Mouse (Mus musculus): ENCODE results near the gene Dnajc15. TPM values are rescaled to one million over a fixed set of nuclear protein-coding genes. Genes with fewer than 3 reads are reported as not detected.

Dnajc15 gene
- polyA plus RNA-seq, 1 experiment: 89.3 TPM

GRCm38 (mm10) chr14:77864051-77864450 is 10.9 kb downstream of the Dnajc15 start:
- Histone ChIP-seq H3K4me3 (ENCODE audit: insufficient read depth, low read length) (no peak overlapping the region), H3K27ac (ENCODE audit: insufficient read depth, low read depth, low read length) (peak overlapping the region; percentile 78), H3K4me1 (ENCODE audit: control insufficient read depth, insufficient read depth, low read length) (peaks cover 37% of the 10 kb centered on the region)
- TF ChIP-seq POLR2A (IDR thresholded peaks at IDR 0.05; ENCODE audit: borderline replicate concordance, low read depth, low read length): no peak
- no peak for TF ChIP-seq CTCF (IDR thresholded peaks at IDR 0.05; ENCODE audit: low read depth, low read length)

GRCm38 (mm10) chr14:77860841-77861560 is 13.9 kb downstream of the Dnajc15 start:
- TF ChIP-seq CTCF (IDR thresholded peaks at IDR 0.05; ENCODE audit: low read depth, low read length) (no peak), POLR2A (IDR thresholded peaks at IDR 0.05; ENCODE audit: borderline replicate concordance, low read depth, low read length) (no peak)
- peaks cover 27% of the 10 kb centered on the region for H3K4me1 ChIP-seq (ENCODE audit: control insufficient read depth, insufficient read depth, low read length)
- H3K4me3 ChIP-seq (ENCODE audit: insufficient read depth, low read length): no peak overlapping the region
- no peak overlapping the region for H3K27ac ChIP-seq (ENCODE audit: insufficient read depth, low read depth, low read length)

GRCm38 (mm10) chr14:77859894-77860293 is 15.0 kb downstream of the Dnajc15 start:
- TF ChIP-seq CTCF (IDR thresholded peaks at IDR 0.05; ENCODE audit: low read depth, low read length) (no peak), POLR2A (IDR thresholded peaks at IDR 0.05; ENCODE audit: borderline replicate concordance, low read depth, low read length) (no peak)
- H3K27ac ChIP-seq (ENCODE audit: insufficient read depth, low read depth, low read length): no peak overlapping the region
- no peak overlapping the region for H3K4me3 ChIP-seq (ENCODE audit: insufficient read depth, low read length)
- H3K4me1 ChIP-seq (ENCODE audit: control insufficient read depth, insufficient read depth, low read length): peaks cover 24% of the 10 kb centered on the region

GRCm38 (mm10) chr14:77853951-77854350 is 21.0 kb downstream of the Dnajc15 start:
- Histone ChIP-seq H3K4me3 (ENCODE audit: insufficient read depth, low read length) (no peak overlapping the region), H3K4me1 (ENCODE audit: control insufficient read depth, insufficient read depth, low read length) (peaks cover 22% of the 10 kb centered on the region)
- TF ChIP-seq CTCF (IDR thresholded peaks at IDR 0.05; ENCODE audit: low read depth, low read length) (no peak), POLR2A (IDR thresholded peaks at IDR 0.05; ENCODE audit: borderline replicate concordance, low read depth, low read length) (no peak)

GRCm38 (mm10) chr14:77849852-77850251 is 25.1 kb downstream of the Dnajc15 start:
- TF ChIP-seq CTCF (IDR thresholded peaks at IDR 0.05; ENCODE audit: low read depth, low read length) (no peak), POLR2A (IDR thresholded peaks at IDR 0.05; ENCODE audit: borderline replicate concordance, low read depth, low read length) (no peak)
- Histone ChIP-seq H3K27ac (ENCODE audit: insufficient read depth, low read depth, low read length) (peak overlapping the region; percentile 64), H3K4me3 (ENCODE audit: insufficient read depth, low read length) (no peak overlapping the region), H3K4me1 (ENCODE audit: control insufficient read depth, insufficient read depth, low read length) (peaks cover 36% of the 10 kb centered on the region)

More at GRCm38 (mm10) chr14:77853951-77854350, 21.0 kb downstream of the Dnajc15 start:
- H3K27ac ChIP-seq (ENCODE audit: insufficient read depth, low read depth, low read length): peak overlapping the region; percentile 92

GRCm38 (mm10) chr14:77848349-77848748 is 26.6 kb downstream of the Dnajc15 start:
- H3K27ac ChIP-seq (ENCODE audit: insufficient read depth, low read depth, low read length): no peak overlapping the region
- peaks cover 34% of the 10 kb centered on the region for H3K4me1 ChIP-seq (ENCODE audit: control insufficient read depth, insufficient read depth, low read length)
- TF ChIP-seq POLR2A (IDR thresholded peaks at IDR 0.05; ENCODE audit: borderline replicate concordance, low read depth, low read length) (no peak), CTCF (IDR thresholded peaks at IDR 0.05; ENCODE audit: low read depth, low read length) (no peak)
- no peak overlapping the region for H3K4me3 ChIP-seq (ENCODE audit: insufficient read depth, low read length)

GRCm38 (mm10) chr14:77846206-77846605 is 28.7 kb downstream of the Dnajc15 start:
- Histone ChIP-seq H3K4me1 (ENCODE audit: control insufficient read depth, insufficient read depth, low read length) (peaks cover 31% of the 10 kb centered on the region), H3K27ac (ENCODE audit: insufficient read depth, low read depth, low read length) (no peak overlapping the region), H3K4me3 (ENCODE audit: insufficient read depth, low read length) (no peak overlapping the region)
- TF ChIP-seq POLR2A (IDR thresholded peaks at IDR 0.05; ENCODE audit: borderline replicate concordance, low read depth, low read length) (no peak), CTCF (IDR thresholded peaks at IDR 0.05; ENCODE audit: low read depth, low read length) (no peak)

- no peak overlapping the region for H3K27ac ChIP-seq (ENCODE audit: insufficient read depth, low read depth, low read length)
- no peak for TF ChIP-seq CTCF (IDR thresholded peaks at IDR 0.05; ENCODE audit: low read depth, low read length)
- no peak for TF ChIP-seq POLR2A (IDR thresholded peaks at IDR 0.05; ENCODE audit: borderline replicate concordance, low read depth, low read length)
- H3K4me3 ChIP-seq (ENCODE audit: insufficient read depth, low read length): no peak overlapping the region
- H3K4me1 ChIP-seq (ENCODE audit: control insufficient read depth, insufficient read depth, low read length): peaks cover 27% of the 10 kb centered on the region
These were observed 29.4 kb downstream of the Dnajc15 start for GRCm38 (mm10) chr14:77845479-77845878.

- no peak for TF ChIP-seq CTCF (IDR thresholded peaks at IDR 0.05; ENCODE audit: low read depth, low read length)
- TF ChIP-seq POLR2A (IDR thresholded peaks at IDR 0.05; ENCODE audit: borderline replicate concordance, low read depth, low read length): no peak
- no peak overlapping the region for H3K4me3 ChIP-seq (ENCODE audit: insufficient read depth, low read length)
- H3K27ac ChIP-seq (ENCODE audit: insufficient read depth, low read depth, low read length): no peak overlapping the region
- H3K4me1 ChIP-seq (ENCODE audit: control insufficient read depth, insufficient read depth, low read length): peaks cover 19% of the 10 kb centered on the region
These were observed 34.4 kb downstream of the Dnajc15 start for GRCm38 (mm10) chr14:77840574-77840973.

GRCm38 (mm10) chr14:77840078-77840477 is 34.8 kb downstream of the Dnajc15 start:
- Histone ChIP-seq H3K4me3 (ENCODE audit: insufficient read depth, low read length) (no peak overlapping the region), H3K27ac (ENCODE audit: insufficient read depth, low read depth, low read length) (no peak overlapping the region), H3K4me1 (ENCODE audit: control insufficient read depth, insufficient read depth, low read length) (peaks cover 14% of the 10 kb centered on the region)
- TF ChIP-seq POLR2A (IDR thresholded peaks at IDR 0.05; ENCODE audit: borderline replicate concordance, low read depth, low read length) (no peak), CTCF (IDR thresholded peaks at IDR 0.05; ENCODE audit: low read depth, low read length) (no peak)
